Mouse (Mus musculus) heart, embryonic 16.5 days (tissue): ENCODE measurements around the gene Tshz3. TPM values are rescaled to one million over a fixed set of nuclear protein-coding genes. Genes with fewer than 3 reads are reported as not detected.

Experiments used
- ATAC-seq: fragments of 200-750 bp; cut with Nextera tagmentation; replicated peaks from 2 replicates; pipeline ENCODE4 v1.8.0; 2017; ENCODE audit warnings: moderate number of reproducible peaks; ENCODE audit not compliant: insufficient read depth, low FRiP score; ENCODE audit errors: extremely low read depth
- H3K27ac ChIP-seq: fragments of 300-500 bp; sonication (generic); 2 replicates; pipeline ENCODE4 v1.5.1; 2014; ENCODE audit warnings: mild to moderate bottlenecking, low read length, control low read depth, moderate library complexity
- H3K27me3 ChIP-seq: fragments of 300-500 bp; sonication (generic); 2 replicates; pipeline ENCODE4 v1.6.1; 2014; ENCODE audit warnings: low read length, mixed read lengths; ENCODE audit not compliant: control insufficient read depth, insufficient read depth
- H3K36me3 ChIP-seq: fragments of 300-500 bp; sonication (generic); 2 replicates; pipeline ENCODE4 v1.6.1; 2014; ENCODE audit not compliant: control insufficient read depth, insufficient read depth
- H3K4me1 ChIP-seq: fragments of 300-500 bp; sonication (generic); 2 replicates; pipeline ENCODE4 v1.6.1; 2014; ENCODE audit warnings: low read length, mixed read lengths; ENCODE audit not compliant: control insufficient read depth, insufficient read depth
- H3K4me2 ChIP-seq: fragments of 300-500 bp; sonication (generic); 2 replicates; pipeline ENCODE4 v1.6.1; 2014; ENCODE audit warnings: low read depth, mild to moderate bottlenecking, control low read depth, low read length
- H3K4me3 ChIP-seq: fragments of 300-500 bp; sonication (generic); 2 replicates; pipeline ENCODE4 v1.5.1; 2014; ENCODE audit warnings: mild to moderate bottlenecking, control low read depth, low read length
- H3K9ac ChIP-seq: fragments of 300-500 bp; sonication (generic); 2 replicates; pipeline ENCODE4 v1.6.1; 2014; ENCODE audit warnings: low read length, control low read depth
- H3K9me3 ChIP-seq: fragments of 300-500 bp; sonication (generic); replicated peaks from 2 replicates; pipeline ENCODE4 v1.6.1; 2016; ENCODE audit warnings: low read length; ENCODE audit not compliant: control insufficient read depth
- WGBS: fragments of 180-500 bp; shearing (Covaris S2); extraction: QIAGEN DNeasy Blood & Tissue Kit; methylation state at CpG from one replicate; pipeline ENCODE4 v1.1.7; 2014; 5-methylcytosine and 5-hydroxymethylcytosine counted together
- polyA plus RNA-seq: library from polyadenylated mRNA; unstranded; fragments of >200 nt; fragmentation: Nextera tagmentation; extraction: Ambion mirVana; gene quantifications from 2 replicates; pipeline ENCODE4 v1.2.1, GENCODE M21; 2015

Gene Tshz3
- polyA plus RNA-seq, 1 experiment from 2014 or later = 3.7 TPM

GRCm38 (mm10) chr7:36678510-36678909, 19.4 kb upstream of the Tshz3 start:
- H3K27ac ChIP-seq = no peak overlapping the region
- no peak overlapping the region for H3K9ac ChIP-seq
- H3K4me2 ChIP-seq = no peak overlapping the region
- no peaks in the 10 kb centered on the region for H3K9me3 ChIP-seq
- no peaks in the 10 kb centered on the region for H3K36me3 ChIP-seq
- peaks cover 36% of the 10 kb centered on the region for H3K27me3 ChIP-seq
- H3K4me1 ChIP-seq = peaks cover 10% of the 10 kb centered on the region; the same call in 1 of the 2 replicates
- ATAC-seq = no peak
- WGBS = 8% methylated on average over 10 of the region's 10 CpGs
- H3K4me3 ChIP-seq = no peak overlapping the region

- Histone ChIP-seq H3K4me1 (peaks cover 10% of the 10 kb centered on the region; the same call in 1 of the 2 replicates), H3K27ac (no peak overlapping the region), H3K27me3 (peaks cover 36% of the 10 kb centered on the region), H3K9me3 (no peaks in the 10 kb centered on the region), H3K36me3 (no peaks in the 10 kb centered on the region), H3K4me2 (no peak overlapping the region; the same call in 1 of the 2 replicates), H3K4me3 (no peak overlapping the region), H3K9ac (no peak overlapping the region)
- WGBS = 9% methylated on average over 9 of the region's 9 CpGs
- ATAC-seq = no peak
Observed at GRCm38 (mm10) chr7:36679031-36679618, 18.8 kb upstream of the Tshz3 start.

GRCm38 (mm10) chr7:36679866-36680458, 18.0 kb upstream of the Tshz3 start:
- Histone ChIP-seq H3K36me3 (no peaks in the 10 kb centered on the region), H3K4me1 (peaks cover 10% of the 10 kb centered on the region; the same call in 1 of the 2 replicates), H3K27ac (no peak overlapping the region), H3K9ac (no peak overlapping the region), H3K4me2 (peak overlapping the region; percentile 57), H3K4me3 (peak overlapping the region; percentile 30), H3K27me3 (peaks cover 36% of the 10 kb centered on the region), H3K9me3 (no peaks in the 10 kb centered on the region)
- ATAC-seq = no peak
- 1% methylated on average over 18 of the region's 18 CpGs for WGBS

- Histone ChIP-seq H3K9ac (no peak overlapping the region), H3K4me3 (no peak overlapping the region), H3K4me1 (peaks cover 6% of the 10 kb centered on the region), H3K36me3 (no peaks in the 10 kb centered on the region), H3K4me2 (no peak overlapping the region), H3K27ac (no peak overlapping the region), H3K9me3 (no peaks in the 10 kb centered on the region), H3K27me3 (peaks cover 28% of the 10 kb centered on the region)
- ATAC-seq = no peak
- 65% methylated on average over 1 of the region's 1 CpGs for WGBS
Observed at GRCm38 (mm10) chr7:36687508-36687907, 10.4 kb upstream of the Tshz3 start.

GRCm38 (mm10) chr7:36689049-36689793, 8.7 kb upstream of the Tshz3 start:
- H3K4me3 ChIP-seq = no peak overlapping the region
- H3K9ac ChIP-seq = no peak overlapping the region
- H3K27ac ChIP-seq = no peak overlapping the region
- no peaks in the 10 kb centered on the region for H3K36me3 ChIP-seq
- ATAC-seq = no peak; the same call in 1 of the 2 replicates
- H3K9me3 ChIP-seq = no peaks in the 10 kb centered on the region
- H3K4me2 ChIP-seq = no peak overlapping the region
- peaks cover 6% of the 10 kb centered on the region for H3K4me1 ChIP-seq
- WGBS = 54% methylated on average over 7 of the region's 7 CpGs
- peaks cover 40% of the 10 kb centered on the region for H3K27me3 ChIP-seq

GRCm38 (mm10) chr7:36690551-36690950, 7.4 kb upstream of the Tshz3 start:
- Histone ChIP-seq H3K36me3 (no peaks in the 10 kb centered on the region), H3K9me3 (no peaks in the 10 kb centered on the region), H3K9ac (no peak overlapping the region), H3K27me3 (peaks cover 53% of the 10 kb centered on the region), H3K4me3 (no peak overlapping the region), H3K4me2 (peak overlapping the region; percentile 2), H3K4me1 (peaks cover 11% of the 10 kb centered on the region), H3K27ac (no peak overlapping the region)
- 2% methylated on average over 19 of the region's 19 CpGs for WGBS
- no peak for ATAC-seq

- peak overlapping the region; percentile 1; the same call in 1 of the 2 replicates for H3K4me2 ChIP-seq
- WGBS = 5% methylated on average over 14 of the region's 14 CpGs
- no peak overlapping the region for H3K9ac ChIP-seq
- H3K27ac ChIP-seq = no peak overlapping the region
- no peaks in the 10 kb centered on the region for H3K36me3 ChIP-seq
- no peak overlapping the region for H3K4me3 ChIP-seq
- peaks cover 56% of the 10 kb centered on the region for H3K27me3 ChIP-seq
- H3K9me3 ChIP-seq = no peaks in the 10 kb centered on the region
- H3K4me1 ChIP-seq = peaks cover 13% of the 10 kb centered on the region
- ATAC-seq = no peak
Observed at GRCm38 (mm10) chr7:36691617-36692016, 6.3 kb upstream of the Tshz3 start.

- Histone ChIP-seq H3K9me3 (no peaks in the 10 kb centered on the region), H3K36me3 (no peaks in the 10 kb centered on the region)
Observed at GRCm38 (mm10) chr7:36692381-36692780, 5.5 kb upstream of the Tshz3 start.

GRCm38 (mm10) chr7:36693081-36693480, 4.8 kb upstream of the Tshz3 start:
- Histone ChIP-seq H3K27ac (no peak overlapping the region), H3K4me3 (no peak overlapping the region), H3K27me3 (peaks cover 56% of the 10 kb centered on the region), H3K9me3 (no peaks in the 10 kb centered on the region), H3K4me2 (no peak overlapping the region), H3K36me3 (no peaks in the 10 kb centered on the region), H3K9ac (no peak overlapping the region), H3K4me1 (peaks cover 13% of the 10 kb centered on the region)
- no peak for ATAC-seq
- 36% methylated on average over 3 of the region's 3 CpGs for WGBS

More at GRCm38 (mm10) chr7:36692381-36692780, 5.5 kb upstream of the Tshz3 start:
- H3K4me3 ChIP-seq = no peak overlapping the region
- ATAC-seq = no peak
- H3K27ac ChIP-seq = no peak overlapping the region
- H3K4me2 ChIP-seq = 0 out of 2 replicates have a peak overlapping the region, but pooled peaks have one; percentile 1
- no peak overlapping the region for H3K9ac ChIP-seq
- 11% methylated on average over 5 of the region's 5 CpGs for WGBS
- H3K27me3 ChIP-seq = peaks cover 56% of the 10 kb centered on the region
- peaks cover 13% of the 10 kb centered on the region for H3K4me1 ChIP-seq
